Mouse (Mus musculus) bone marrow macrophage, adult 2 months (primary cell): ENCODE measurements around the gene Tchp.

Experiments used
- CTCF ChIP-seq: IDR thresholded peaks from 2 replicates; pipeline ENCODE4 v1.5.1; 2012; ENCODE audit warnings: low read depth, mild to moderate bottlenecking, low read length, moderate library complexity
- POLR2A ChIP-seq: IDR thresholded peaks from 2 replicates; pipeline ENCODE4 v1.6.1; 2012; ENCODE audit warnings: mild to moderate bottlenecking, low read depth, low read length, borderline replicate concordance

GRCm38 (mm10) chr5:114742572-114742971, 35.0 kb downstream of the Tchp start:
- TF ChIP-seq CTCF (no peak), POLR2A (no peak)
